Mouse (Mus musculus): ENCODE results near the gene Arhgap22.

Arhgap22 gene

GRCm38 (mm10) chr14:33213823-33214766 lies at the start of gene Arhgap22:
Arhgap22 (plus strand) TSS chr14:33214026.
- peak; percentile 82 for DNase-seq

DNA sequence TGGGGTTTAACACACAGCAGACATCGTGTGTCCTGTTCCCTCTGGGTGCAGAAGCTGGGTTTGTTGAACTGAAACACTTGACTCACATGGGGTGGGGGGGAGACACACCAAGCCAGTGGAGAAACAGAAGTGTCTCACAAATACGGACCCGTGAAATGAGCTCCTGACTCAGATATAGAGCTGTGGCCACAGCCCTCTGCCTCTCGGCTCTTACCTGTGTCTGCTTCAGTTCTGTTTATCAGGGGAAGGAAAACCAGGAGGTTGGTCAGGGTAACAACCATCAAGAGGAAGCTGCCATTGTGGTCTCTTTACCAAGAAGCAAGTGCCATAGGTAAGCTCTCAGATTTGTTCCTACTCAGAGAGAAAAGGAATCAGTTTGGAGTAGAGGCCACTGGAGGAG lies 45.1 kb upstream of the Arhgap22 start:
- no peak for DNase-seq

- no peak for DNase-seq
These were observed 41.9 kb upstream of the Arhgap22 start for GRCm38 (mm10) chr14:33171942-33172341.

- DNase-seq: no peak
These were observed 38.6 kb upstream of the Arhgap22 start for GRCm38 (mm10) chr14:33175059-33175821.

GRCm38 (mm10) chr14:33180102-33180501 lies 33.7 kb upstream of the Arhgap22 start:
- DNase-seq: no peak

DNA sequence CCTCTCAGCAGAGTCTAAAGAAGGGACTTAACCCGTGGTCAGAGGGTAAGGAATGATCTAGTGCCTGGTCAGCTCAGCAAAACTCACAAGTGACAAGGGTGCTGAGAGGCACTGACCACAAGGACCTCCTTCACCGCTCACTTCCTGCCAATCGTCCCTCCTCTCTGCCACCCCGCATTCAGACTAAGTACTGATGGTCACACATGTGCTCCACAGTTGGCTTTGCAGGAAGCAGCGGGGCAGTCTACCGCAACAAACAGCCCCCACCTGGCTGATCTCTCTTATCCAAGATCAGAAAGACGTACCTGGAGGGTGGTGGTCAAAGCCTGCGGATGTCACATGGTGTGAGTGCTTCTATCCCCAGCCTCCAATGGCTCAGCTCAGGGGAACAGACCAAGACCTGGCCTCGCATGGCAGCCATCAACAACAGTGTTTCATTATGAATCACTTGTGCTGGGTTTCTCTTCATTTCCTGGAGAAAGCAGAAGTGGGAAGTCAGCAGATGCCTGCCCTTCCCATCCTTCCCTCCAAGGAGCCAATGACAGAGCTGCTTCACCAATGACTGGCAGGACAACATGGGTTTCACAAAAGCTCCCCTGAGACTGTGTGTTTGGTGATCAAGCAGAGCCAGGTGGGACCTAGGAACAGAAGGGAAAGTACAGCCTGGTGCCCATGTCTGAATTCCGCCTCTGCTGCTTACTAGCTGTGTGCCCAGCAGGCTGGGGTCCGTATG lies 28.6 kb upstream of the Arhgap22 start, which contains the start of gene Wdfy4:
Wdfy4 (minus strand) TSS at position 441 of the 733 bp plus-strand sequence.
- DNase-seq: no peak

- DNase-seq: no peak
These were observed 26.6 kb upstream of the Arhgap22 start for GRCm38 (mm10) chr14:33187201-33187600.

DNA sequence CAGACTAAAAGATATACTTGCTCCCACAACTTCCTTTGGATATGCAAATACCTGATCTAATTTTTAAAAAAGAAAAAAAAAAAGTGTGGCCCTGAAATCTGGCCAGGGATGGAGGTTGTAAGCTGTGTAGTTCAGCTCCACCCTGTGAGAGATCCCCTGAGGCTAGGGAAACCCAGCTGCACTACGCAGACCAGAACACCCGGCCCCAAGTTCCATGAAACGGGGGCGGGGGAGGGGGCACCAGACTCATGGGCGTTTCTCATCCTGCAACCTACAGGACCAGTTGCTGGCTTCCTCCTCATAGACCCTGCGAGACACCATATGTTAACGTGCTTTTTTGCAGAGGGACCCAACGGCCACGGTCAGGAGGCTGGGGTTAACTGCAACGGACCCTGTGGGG lies 24.6 kb upstream of the Arhgap22 start:
- no peak for DNase-seq

DNA sequence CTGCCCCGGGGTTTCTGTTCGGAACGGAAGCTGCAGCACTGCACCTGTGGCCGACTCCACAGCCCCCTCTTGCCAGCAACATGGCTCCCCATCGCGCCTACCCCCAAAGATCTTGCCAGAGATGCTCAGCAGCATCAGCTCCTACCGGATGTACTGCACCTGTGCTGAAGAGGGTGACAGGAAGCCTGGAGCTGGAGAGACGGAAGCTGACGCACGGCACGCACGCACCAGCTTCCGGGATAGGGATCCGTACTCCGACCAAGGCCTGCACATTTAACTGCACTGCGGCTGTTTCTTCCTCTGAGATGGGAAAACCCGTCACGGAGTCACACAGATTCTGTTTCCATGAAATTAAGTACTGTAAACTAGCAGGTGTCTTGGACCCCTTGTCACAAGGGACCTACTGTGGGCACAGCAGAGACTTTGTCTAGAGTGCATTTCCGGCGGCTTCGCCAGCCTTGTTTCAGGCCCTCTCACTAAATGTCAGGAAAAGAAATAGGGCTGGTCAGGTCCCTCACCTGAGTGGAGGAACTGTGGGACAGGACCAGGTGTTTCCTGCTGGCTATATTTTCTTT lies 23.9 kb upstream of the Arhgap22 start:
- no peak for DNase-seq

- DNase-seq: no peak
These were observed 23.2 kb upstream of the Arhgap22 start for GRCm38 (mm10) chr14:33190646-33191045.

GRCm38 (mm10) chr14:33193762-33194161 lies 20.1 kb upstream of the Arhgap22 start:
- no peak for DNase-seq

DNA sequence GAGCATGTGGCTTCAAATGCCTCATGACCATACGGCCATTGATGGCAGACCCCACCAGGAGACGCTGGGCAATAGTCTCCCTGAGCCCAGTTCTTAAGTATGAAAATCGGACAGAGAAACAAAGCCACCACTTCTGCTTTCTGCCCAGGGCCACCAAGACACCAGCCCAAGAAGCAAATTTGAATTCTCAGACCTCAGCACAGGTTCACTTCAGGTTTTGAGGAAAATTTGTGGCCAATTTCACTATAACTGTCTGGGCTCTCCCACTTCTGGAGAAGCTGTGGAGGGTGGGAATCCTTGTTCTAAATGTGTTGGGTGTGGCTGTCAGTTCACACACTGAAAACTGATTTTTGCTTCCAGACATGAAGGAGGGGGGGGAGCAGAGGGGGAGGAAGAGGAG lies 19.6 kb upstream of the Arhgap22 start:
- no peak for DNase-seq

DNA sequence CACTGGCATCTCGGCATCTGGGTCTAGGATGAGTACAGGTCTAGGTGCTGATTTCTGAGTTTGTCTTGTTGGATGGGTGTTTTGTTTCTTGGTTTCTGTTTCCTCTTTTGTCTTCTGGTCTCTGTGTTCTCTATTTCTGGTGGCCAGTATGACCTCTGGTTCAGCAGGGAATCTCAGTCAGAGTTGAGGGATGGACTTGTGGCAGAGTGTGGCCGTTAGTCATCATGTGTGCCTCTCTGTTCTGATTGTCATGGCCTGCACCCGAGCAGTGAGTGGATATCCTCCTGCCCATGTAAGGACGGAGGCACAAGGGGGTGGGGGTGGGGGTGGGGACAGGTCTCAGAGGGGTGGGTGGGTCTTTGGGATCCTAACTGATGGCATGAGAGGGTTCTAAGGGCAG lies 11.7 kb upstream of the Arhgap22 start:
- no peak for DNase-seq

- DNase-seq: no peak
These were observed 10.9 kb upstream of the Arhgap22 start for GRCm38 (mm10) chr14:33202885-33203284.

- no peak for DNase-seq
These were observed 10.0 kb upstream of the Arhgap22 start for GRCm38 (mm10) chr14:33203777-33204176.

GRCm38 (mm10) chr14:33205280-33205965 lies 8.4 kb upstream of the Arhgap22 start:
- DNase-seq: peak; percentile 18

DNA sequence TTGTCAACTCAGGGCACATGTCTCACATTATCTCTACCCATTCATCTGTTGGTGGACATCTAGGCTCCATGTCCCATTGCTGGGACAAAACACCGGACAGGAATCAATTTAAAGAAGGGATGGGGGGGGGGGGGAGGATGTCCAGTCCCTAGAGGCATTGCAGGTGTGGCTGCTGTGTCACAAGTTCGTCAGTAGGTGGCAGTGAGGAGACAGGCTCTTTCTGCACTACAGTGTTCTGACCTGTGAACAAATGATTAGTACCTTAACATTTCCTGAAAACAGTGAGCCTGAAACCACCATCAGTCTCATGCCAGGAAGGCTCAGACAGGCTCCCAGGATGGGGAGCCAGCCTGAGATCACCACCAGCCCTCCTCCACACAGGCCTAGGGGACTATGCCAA lies 6.8 kb upstream of the Arhgap22 start:
- DNase-seq: no peak

- no peak for DNase-seq
These were observed 5.5 kb upstream of the Arhgap22 start for GRCm38 (mm10) chr14:33208331-33208730.

GRCm38 (mm10) chr14:33210806-33211205 lies 3.0 kb upstream of the Arhgap22 start:
- DNase-seq: no peak

DNA sequence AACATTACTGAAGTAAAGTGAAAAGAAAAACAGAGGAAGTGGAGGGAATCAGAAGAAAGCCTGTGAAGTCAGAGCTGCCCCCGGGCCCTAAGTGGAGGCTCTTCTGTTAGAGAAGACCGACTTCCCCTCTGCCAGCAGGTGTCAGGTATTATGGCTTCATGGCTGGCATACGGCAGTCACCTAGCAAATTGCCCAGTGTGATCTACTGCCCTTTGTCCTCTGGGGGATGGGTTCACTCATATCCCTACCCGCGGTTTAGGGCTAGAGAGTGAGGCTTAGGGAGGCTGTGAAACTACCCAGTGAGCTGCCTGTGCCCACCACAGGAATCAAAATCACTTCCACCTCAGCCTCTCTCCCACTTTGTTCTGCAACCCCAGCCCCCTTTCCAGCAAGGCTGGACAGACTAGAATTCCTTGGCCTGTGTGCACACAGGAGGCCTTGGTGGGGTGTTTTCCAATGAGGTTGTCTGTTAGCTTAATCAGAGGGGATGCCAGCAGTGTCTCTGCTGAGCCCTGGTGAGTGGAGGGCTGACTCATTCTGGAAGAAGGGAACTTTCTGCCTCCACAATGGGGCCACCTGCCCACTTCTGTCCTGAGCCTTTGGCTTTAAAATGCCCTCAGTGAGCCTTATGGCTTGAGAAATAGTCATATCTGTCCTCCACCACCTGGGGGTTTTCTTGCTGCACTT lies 1.4 kb upstream of the Arhgap22 start:
- no peak for DNase-seq

DNA sequence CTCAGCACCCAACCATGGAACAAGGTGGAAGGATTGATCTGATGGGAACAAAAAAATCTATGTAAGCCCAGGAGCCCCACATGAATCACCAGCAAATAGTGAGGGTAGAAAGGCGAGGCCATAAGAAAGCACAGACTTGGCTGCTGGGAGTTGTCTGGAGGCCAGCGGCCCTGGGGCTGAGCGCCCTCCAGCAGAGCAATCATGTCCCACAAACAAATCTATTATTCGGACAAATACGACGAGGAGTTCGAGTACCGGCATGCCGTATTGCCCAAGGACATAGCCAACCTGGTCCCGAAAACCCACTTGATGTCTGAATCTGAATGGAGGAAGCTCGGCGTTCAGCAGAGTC lies 892 bp upstream of the Arhgap22 start:
- no peak for DNase-seq

DNA sequence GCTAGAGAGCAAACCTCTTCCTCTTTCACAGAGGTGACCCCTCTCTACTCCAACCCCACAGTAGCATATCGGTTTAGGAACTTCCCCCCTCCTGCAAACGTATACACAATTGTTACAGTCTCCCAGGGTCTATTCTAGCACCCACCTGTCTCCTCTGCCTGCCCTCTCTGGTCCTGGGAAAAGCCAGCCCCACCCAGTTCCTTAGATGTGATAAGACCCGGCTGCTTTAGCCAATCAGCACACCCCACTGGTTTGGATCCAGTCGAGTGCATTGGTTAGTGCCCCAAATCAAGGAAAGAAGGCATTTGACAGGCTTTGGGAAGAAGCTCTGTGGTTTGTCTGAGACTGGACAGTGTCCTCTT lies 922 bp downstream of the Arhgap22 start:
- DNase-seq: no peak
